Mouse (Mus musculus) adrenal gland, postnatal 4 days (tissue): ENCODE data around the gene Sox13. TPM values are rescaled to one million over a fixed set of nuclear protein-coding genes. Genes with fewer than 3 reads are reported as not detected.

Source experiments
- DNase-seq, 2 experiments: peaks; one replicate each; pipeline ENCODE4 v3.0.0; 2021 to 2022; ENCODE audit warnings: low spot score in 2 of 2, mixed read lengths in 2 of 2
- total RNA-seq, 2 experiments: library from RNA; stranded (reverse); gene quantifications; 2 replicates each; pipeline ENCODE4 v1.2.3; 2021

Gene Sox13
- total RNA-seq, 2 experiments from 2014 or later = 26.0 to 35.2 TPM

- DNase-seq = no peak
These were observed 17.6 kb downstream of the Sox13 start for GRCm38 (mm10) chr1:133406614-133407013.

GRCm38 (mm10) chr1:133404005-133404404, 20.2 kb downstream of the Sox13 start:
- no peak for DNase-seq

- no peak for DNase-seq
These were observed 24.0 kb downstream of the Sox13 start for GRCm38 (mm10) chr1:133400014-133400725.

- DNase-seq = no peak
These were observed 26.5 kb downstream of the Sox13 start for GRCm38 (mm10) chr1:133397483-133398237.

GRCm38 (mm10) chr1:133397094-133397482, 27.1 kb downstream of the Sox13 start:
- DNase-seq = no peak

- DNase-seq = no peak
These were observed 27.5 kb downstream of the Sox13 start for GRCm38 (mm10) chr1:133396693-133397092.

- no peak for DNase-seq
These were observed 29.5 kb downstream of the Sox13 start for GRCm38 (mm10) chr1:133394702-133395101.

- DNase-seq = no peak
These were observed 36.5 kb downstream of the Sox13 start for GRCm38 (mm10) chr1:133387539-133388268.

GRCm38 (mm10) chr1:133386209-133386608, 38.0 kb downstream of the Sox13 start:
- DNase-seq = no peak

- DNase-seq = peak in 1 of 2 experiments; percentile 53
These were observed 38.7 kb downstream of the Sox13 start for GRCm38 (mm10) chr1:133385506-133385905.

- DNase-seq = no peak
These were observed 40.9 kb downstream of the Sox13 start for GRCm38 (mm10) chr1:133383157-133383783.

- DNase-seq = no peak
These were observed 41.5 kb downstream of the Sox13 start for GRCm38 (mm10) chr1:133382552-133383155.

- DNase-seq = peak in 1 of 2 experiments; percentile 48
These were observed 42.2 kb downstream of the Sox13 start for GRCm38 (mm10) chr1:133382008-133382407.

- DNase-seq = no peak
These were observed 43.7 kb downstream of the Sox13 start for GRCm38 (mm10) chr1:133380347-133381065.

GRCm38 (mm10) chr1:133379986-133380320, 44.2 kb downstream of the Sox13 start:
- no peak for DNase-seq

GRCm38 (mm10) chr1:133379254-133379985, 44.8 kb downstream of the Sox13 start:
- no peak for DNase-seq

GRCm38 (mm10) chr1:133377547-133377946, 46.6 kb downstream of the Sox13 start:
- DNase-seq = no peak

GRCm38 (mm10) chr1:133375696-133376346, 48.4 kb downstream of the Sox13 start:
- DNase-seq = no peak

GRCm38 (mm10) chr1:133372113-133372512, 52.1 kb downstream of the Sox13 start:
- no peak for DNase-seq
